Mouse (Mus musculus): ENCODE results near the gene Sgms1.

GRCm38 (mm10) chr19:32340168-32340567 lies 49.3 kb downstream of the Sgms1 start:
- TF ChIP-seq USF1 (IDR thresholded peaks at IDR 0.05; ENCODE audit: low read depth): no peak
- no peak for TF ChIP-seq POLR2A (IDR thresholded peaks at IDR 0.05; ENCODE audit: insufficient read length, low read depth)
- TF ChIP-seq TCF12 (IDR thresholded peaks at IDR 0.05; ENCODE audit: insufficient read depth, poor library complexity, severe bottlenecking): no peak
- no peak for TF ChIP-seq MAX (IDR thresholded peaks at IDR 0.05; ENCODE audit: low read depth)
- no peak for TF ChIP-seq SRF (IDR thresholded peaks at IDR 0.05; ENCODE audit: control insufficient read depth, insufficient read length, low read depth)

All from myocyte (in vitro differentiated cells).